Mouse (Mus musculus): ENCODE measurements around the gene Med24. TPM values are rescaled to one million over a fixed set of nuclear protein-coding genes. Genes with fewer than 3 reads are reported as not detected.

The Med24 gene
- polyA plus RNA-seq, 1 experiment from 2014 or later: 31.6 TPM

DNA sequence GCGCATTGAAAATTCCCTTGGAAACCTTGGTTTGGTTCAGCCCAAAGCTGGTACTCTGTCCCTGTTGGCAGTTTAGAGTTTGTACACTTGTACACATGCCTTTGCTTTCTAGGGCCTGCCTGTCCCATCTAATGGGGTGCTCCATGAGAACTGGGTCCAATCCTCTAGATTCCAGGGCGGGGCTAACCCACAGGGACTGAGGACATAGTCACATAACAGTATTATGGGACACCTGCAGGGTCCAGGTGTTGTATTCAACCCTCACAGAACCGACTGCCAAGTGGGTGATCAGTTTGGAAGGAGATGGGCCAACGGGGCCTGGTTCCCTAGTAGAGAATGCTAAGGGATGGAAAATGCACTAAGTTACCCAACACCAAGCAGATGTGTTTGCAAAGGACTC is 32.7 kb upstream of the Med24 start:
- no peaks in the 10 kb centered on the region for H3K27me3 ChIP-seq (ENCODE audit: control insufficient read depth, insufficient read depth, low read length)
- H3K4me3 ChIP-seq (ENCODE audit: low read depth, low read length): no peak overlapping the region
- no peak overlapping the region for H3K9ac ChIP-seq (ENCODE audit: low read depth, low read length)
- peaks cover 41% of the 10 kb centered on the region for H3K36me3 ChIP-seq (ENCODE audit: control insufficient read depth, insufficient read depth, low read length)
- H3K27ac ChIP-seq (ENCODE audit: low read depth, low read length): no peak overlapping the region
- no peaks in the 10 kb centered on the region for H3K9me3 ChIP-seq (replicated peaks; ENCODE audit: control insufficient read depth, low read length)
- no peak overlapping the region for H3K4me2 ChIP-seq
- peaks cover 22% of the 10 kb centered on the region for H3K4me1 ChIP-seq (ENCODE audit: control insufficient read depth, insufficient read depth, low read length)
- no peak for ATAC-seq (replicated peaks; ENCODE audit: insufficient number of reproducible peaks, low FRiP score, low TSS enrichment)
- 90% methylated on average over 4 of the region's 4 CpGs for WGBS (ENCODE audit: insufficient replicate concordance)

DNA sequence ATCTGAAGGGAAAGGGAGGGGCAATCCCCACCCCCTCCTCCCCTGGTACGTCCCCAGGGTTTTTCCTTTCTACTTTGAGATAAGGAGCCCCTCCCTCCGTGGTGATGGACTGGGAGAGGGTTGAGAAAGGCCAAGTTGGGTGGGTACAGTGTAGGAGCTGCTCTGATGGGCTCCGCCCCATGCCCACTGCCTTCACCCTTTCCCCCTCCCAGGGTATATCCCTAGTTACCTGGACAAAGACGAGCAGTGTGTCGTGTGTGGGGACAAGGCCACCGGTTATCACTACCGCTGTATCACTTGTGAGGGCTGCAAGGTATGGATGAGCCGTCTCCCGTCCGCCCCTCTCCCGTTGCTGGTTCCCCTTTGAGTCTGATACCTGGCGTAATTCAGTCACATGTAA is 27.5 kb upstream of the Med24 start:
- Histone ChIP-seq H3K9me3 (replicated peaks; ENCODE audit: control insufficient read depth, low read length) (no peaks in the 10 kb centered on the region), H3K4me2 (no peak overlapping the region), H3K4me3 (ENCODE audit: low read depth, low read length) (no peak overlapping the region), H3K27me3 (ENCODE audit: control insufficient read depth, insufficient read depth, low read length) (no peaks in the 10 kb centered on the region), H3K4me1 (ENCODE audit: control insufficient read depth, insufficient read depth, low read length) (peaks cover 44% of the 10 kb centered on the region), H3K36me3 (ENCODE audit: control insufficient read depth, insufficient read depth, low read length) (peaks cover 26% of the 10 kb centered on the region), H3K9ac (ENCODE audit: low read depth, low read length) (no peak overlapping the region), H3K27ac (ENCODE audit: low read depth, low read length) (no peak overlapping the region)
- no peak for ATAC-seq (replicated peaks; ENCODE audit: insufficient number of reproducible peaks, low FRiP score, low TSS enrichment)
- 77% methylated on average over 12 of the region's 12 CpGs for WGBS (ENCODE audit: insufficient replicate concordance)

DNA sequence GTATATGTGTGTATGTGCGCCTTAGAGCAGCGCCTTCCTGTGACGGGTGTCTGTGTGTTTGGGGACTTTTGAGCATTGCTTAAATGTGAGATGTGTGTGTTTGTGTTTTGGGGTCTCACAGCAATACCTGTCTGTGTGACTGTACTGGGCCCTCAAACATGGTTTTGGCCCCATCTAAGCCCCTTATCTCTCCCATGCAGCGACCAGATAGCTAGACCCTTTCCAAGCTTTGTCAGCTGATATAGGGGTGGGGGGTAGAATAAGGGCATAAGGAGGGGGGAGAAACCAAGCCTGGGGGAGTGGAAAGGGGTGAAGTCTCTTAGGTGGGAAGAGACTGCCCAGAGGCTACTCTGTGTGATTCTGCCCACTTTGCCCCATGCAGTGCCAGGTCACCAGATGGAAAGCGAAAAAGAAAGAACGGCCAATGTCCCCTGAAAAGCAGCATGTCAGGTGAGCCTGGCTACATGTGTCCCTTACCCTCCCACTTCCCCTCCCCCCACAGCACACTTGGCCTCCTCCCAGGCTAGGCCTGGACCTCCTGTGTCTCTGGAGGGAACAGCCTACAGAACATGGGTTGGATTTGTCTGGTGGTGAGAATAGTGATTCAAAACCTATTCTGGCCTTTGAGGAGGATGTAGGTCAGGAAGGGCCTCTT is 26.6 kb upstream of the Med24 start:
- Histone ChIP-seq H3K27me3 (ENCODE audit: control insufficient read depth, insufficient read depth, low read length) (no peaks in the 10 kb centered on the region), H3K9ac (ENCODE audit: low read depth, low read length) (no peak overlapping the region), H3K4me3 (ENCODE audit: low read depth, low read length) (no peak overlapping the region), H3K4me2 (peak overlapping the region; percentile 18; the same call in 1 of the 2 replicates), H3K36me3 (ENCODE audit: control insufficient read depth, insufficient read depth, low read length) (peaks cover 22% of the 10 kb centered on the region), H3K9me3 (replicated peaks; ENCODE audit: control insufficient read depth, low read length) (no peaks in the 10 kb centered on the region), H3K27ac (ENCODE audit: low read depth, low read length) (peak overlapping the region; percentile 47; the same call in 1 of the 2 replicates), H3K4me1 (ENCODE audit: control insufficient read depth, insufficient read depth, low read length) (peaks cover 53% of the 10 kb centered on the region)
- 79% methylated on average over 6 of the region's 6 CpGs for WGBS (ENCODE audit: insufficient replicate concordance)
- ATAC-seq (replicated peaks; ENCODE audit: insufficient number of reproducible peaks, low FRiP score, low TSS enrichment): no peak

DNA sequence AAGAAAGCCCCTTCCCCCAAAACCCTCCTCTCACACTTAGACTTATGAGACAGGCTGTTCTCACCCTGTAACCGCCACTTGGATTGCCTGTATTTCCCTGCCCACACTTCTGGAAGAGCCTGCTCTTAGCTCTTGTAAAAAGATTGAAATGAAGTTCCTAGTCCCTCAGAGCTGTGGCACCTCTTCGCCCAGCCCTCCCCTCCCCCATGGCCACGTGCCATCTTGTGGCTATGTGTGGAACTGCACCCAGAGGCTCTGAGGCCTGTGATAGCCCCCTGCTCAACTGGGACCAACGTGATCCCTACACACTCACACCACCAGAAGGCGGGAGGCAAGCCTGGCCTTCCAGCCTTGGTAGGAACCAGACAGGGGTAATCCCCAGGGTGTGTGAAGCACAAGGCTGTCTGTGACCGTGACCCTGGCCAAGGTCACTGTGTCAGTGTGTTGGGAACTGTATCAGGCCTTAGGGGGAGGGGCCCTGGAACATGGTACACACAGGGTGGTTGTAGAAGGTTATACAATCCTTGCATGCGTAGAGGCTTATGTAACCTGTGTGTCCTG is 25.5 kb upstream of the Med24 start:
- Histone ChIP-seq H3K4me2 (peak overlapping the region; percentile 33), H3K9ac (ENCODE audit: low read depth, low read length) (peak overlapping the region; percentile 0; the same call in 1 of the 2 replicates), H3K27me3 (ENCODE audit: control insufficient read depth, insufficient read depth, low read length) (no peaks in the 10 kb centered on the region), H3K36me3 (ENCODE audit: control insufficient read depth, insufficient read depth, low read length) (peaks cover 14% of the 10 kb centered on the region), H3K4me1 (ENCODE audit: control insufficient read depth, insufficient read depth, low read length) (peaks cover 64% of the 10 kb centered on the region), H3K4me3 (ENCODE audit: low read depth, low read length) (no peak overlapping the region), H3K27ac (ENCODE audit: low read depth, low read length) (peak overlapping the region; percentile 57), H3K9me3 (replicated peaks; ENCODE audit: control insufficient read depth, low read length) (no peaks in the 10 kb centered on the region)
- ATAC-seq (replicated peaks; ENCODE audit: insufficient number of reproducible peaks, low FRiP score, low TSS enrichment): peak; percentile 31; the same call in 1 of the 2 replicates
- WGBS (ENCODE audit: insufficient replicate concordance): 18% methylated on average over 7 of the region's 7 CpGs

DNA sequence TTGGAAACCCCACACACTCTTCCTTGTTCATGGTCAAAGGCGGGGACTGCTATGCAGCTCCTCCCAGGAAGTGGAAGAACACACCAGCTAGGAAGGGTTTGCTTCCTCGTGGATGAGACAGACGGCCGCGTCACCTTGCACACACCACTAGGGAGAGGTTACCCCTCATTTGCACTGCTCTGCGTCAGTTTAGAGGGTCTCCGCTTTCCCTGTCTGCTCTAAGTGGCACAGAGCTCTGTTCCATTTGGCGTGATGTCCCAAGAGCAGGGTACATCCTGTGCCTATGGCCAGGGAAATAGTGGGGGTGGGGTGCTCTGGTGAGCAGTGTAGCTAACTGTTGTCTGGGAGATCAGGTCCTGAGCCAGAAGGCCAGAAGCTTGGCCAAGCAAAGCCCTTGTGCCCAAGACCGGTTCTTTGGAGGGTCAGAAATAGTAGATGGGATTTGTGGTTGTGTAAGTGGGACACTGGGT is 25.0 kb upstream of the Med24 start:
- Histone ChIP-seq H3K27ac (ENCODE audit: low read depth, low read length) (peak overlapping the region; percentile 57), H3K9ac (ENCODE audit: low read depth, low read length) (peak overlapping the region; percentile 0; the same call in 1 of the 2 replicates), H3K36me3 (ENCODE audit: control insufficient read depth, insufficient read depth, low read length) (peaks cover 13% of the 10 kb centered on the region), H3K4me2 (peak overlapping the region; percentile 33), H3K27me3 (ENCODE audit: control insufficient read depth, insufficient read depth, low read length) (no peaks in the 10 kb centered on the region), H3K4me1 (ENCODE audit: control insufficient read depth, insufficient read depth, low read length) (peaks cover 70% of the 10 kb centered on the region), H3K4me3 (ENCODE audit: low read depth, low read length) (no peak overlapping the region), H3K9me3 (replicated peaks; ENCODE audit: control insufficient read depth, low read length) (no peaks in the 10 kb centered on the region)
- ATAC-seq (replicated peaks; ENCODE audit: insufficient number of reproducible peaks, low FRiP score, low TSS enrichment): no peak
- WGBS (ENCODE audit: insufficient replicate concordance): 49% methylated on average over 9 of the region's 9 CpGs

DNA sequence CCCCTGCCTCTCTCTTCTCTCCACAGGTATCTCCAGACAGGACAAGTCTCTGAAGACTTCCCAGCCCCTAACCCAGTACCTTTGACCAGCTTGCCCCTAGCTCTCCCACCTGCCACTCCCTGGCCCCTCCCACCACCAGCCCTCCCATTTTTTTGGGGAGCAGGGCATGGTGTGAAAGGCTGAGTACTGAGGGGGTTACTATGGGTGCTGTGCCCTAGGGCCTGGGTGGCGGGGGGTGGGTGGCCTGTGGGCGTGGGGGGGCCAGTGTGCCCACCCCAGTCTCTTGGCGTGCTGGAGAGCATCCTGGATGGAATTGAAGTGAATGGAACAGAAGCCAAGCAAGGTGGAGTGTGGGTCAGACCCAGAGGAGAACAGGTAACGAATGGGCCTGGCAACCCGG is 24.0 kb upstream of the Med24 start:
- Histone ChIP-seq H3K9me3 (replicated peaks; ENCODE audit: control insufficient read depth, low read length) (no peaks in the 10 kb centered on the region), H3K9ac (ENCODE audit: low read depth, low read length) (no peak overlapping the region), H3K27me3 (ENCODE audit: control insufficient read depth, insufficient read depth, low read length) (no peaks in the 10 kb centered on the region), H3K4me1 (ENCODE audit: control insufficient read depth, insufficient read depth, low read length) (peaks cover 79% of the 10 kb centered on the region), H3K36me3 (ENCODE audit: control insufficient read depth, insufficient read depth, low read length) (peaks cover 7% of the 10 kb centered on the region), H3K4me3 (ENCODE audit: low read depth, low read length) (no peak overlapping the region), H3K27ac (ENCODE audit: low read depth, low read length) (0 out of 2 replicates have a peak overlapping the region, but pooled peaks have one; percentile 0), H3K4me2 (no peak overlapping the region)
- ATAC-seq (replicated peaks; ENCODE audit: insufficient number of reproducible peaks, low FRiP score, low TSS enrichment): no peak
- WGBS (ENCODE audit: insufficient replicate concordance): 93% methylated on average over 5 of the region's 5 CpGs

DNA sequence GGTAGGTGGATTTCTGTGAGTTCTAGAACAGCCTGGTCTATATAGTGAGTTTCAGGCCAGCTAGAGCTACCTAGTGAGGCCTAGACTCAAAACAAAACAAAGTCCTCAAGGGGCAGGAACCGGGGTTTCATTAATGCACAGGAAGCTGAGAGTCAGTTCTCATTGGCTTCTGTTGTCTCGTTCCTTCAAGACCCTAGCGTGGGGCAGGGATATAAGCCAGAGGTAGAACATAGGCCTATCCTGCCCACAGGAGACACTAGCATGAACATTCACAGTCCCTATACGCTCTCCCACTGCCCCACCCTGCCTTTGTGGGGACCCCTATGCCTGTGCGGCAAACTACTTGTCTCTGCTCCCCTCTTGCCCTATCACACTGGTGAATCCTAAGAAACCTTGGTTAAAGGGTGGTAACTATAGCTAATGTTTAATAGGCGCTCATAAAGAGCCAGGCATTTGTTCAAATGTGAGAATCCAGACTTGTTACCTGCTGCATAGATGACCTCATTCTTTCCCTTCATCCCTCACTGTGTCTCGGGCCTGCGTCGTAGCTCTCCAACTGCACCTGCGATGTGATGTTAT is 23.4 kb upstream of the Med24 start:
- 83% methylated on average over 10 of the region's 10 CpGs for WGBS (ENCODE audit: insufficient replicate concordance)
- Histone ChIP-seq H3K4me2 (no peak overlapping the region), H3K36me3 (ENCODE audit: control insufficient read depth, insufficient read depth, low read length) (peaks cover 3% of the 10 kb centered on the region), H3K4me1 (ENCODE audit: control insufficient read depth, insufficient read depth, low read length) (peaks cover 85% of the 10 kb centered on the region), H3K9me3 (replicated peaks; ENCODE audit: control insufficient read depth, low read length) (no peaks in the 10 kb centered on the region), H3K27me3 (ENCODE audit: control insufficient read depth, insufficient read depth, low read length) (no peaks in the 10 kb centered on the region), H3K27ac (ENCODE audit: low read depth, low read length) (peak overlapping the region; percentile 87), H3K9ac (ENCODE audit: low read depth, low read length) (no peak overlapping the region), H3K4me3 (ENCODE audit: low read depth, low read length) (no peak overlapping the region)
- ATAC-seq (replicated peaks; ENCODE audit: insufficient number of reproducible peaks, low FRiP score, low TSS enrichment): no peak

DNA sequence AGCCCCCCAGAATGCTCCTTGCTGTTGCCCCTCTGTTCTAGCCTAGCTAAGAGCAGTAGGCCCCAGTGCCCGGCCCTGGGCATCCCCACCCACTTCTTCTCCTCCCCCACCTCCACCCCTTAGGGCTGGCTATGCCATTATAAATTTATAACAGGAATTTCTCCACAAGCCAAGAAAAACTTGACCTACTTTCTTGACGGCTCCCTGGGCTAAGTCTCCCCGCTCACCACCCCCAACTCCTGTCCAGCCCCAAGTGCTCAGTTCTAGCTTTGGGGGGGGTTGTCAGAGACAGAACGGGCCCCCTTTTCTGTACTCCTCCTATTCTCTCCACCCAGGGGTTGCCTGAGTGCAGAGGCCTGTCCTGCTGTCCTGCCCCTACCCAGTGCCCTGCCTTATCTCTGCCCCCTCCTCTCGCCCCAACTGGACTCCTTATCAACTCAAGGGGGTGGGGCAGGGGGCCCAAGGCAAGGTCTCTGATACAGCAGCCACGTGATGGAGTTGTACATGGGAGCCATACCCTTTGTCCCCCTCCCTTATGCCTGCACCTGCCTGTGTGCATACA is 22.1 kb upstream of the Med24 start:
- peak; percentile 63 for ATAC-seq (replicated peaks; ENCODE audit: insufficient number of reproducible peaks, low FRiP score, low TSS enrichment)
- Histone ChIP-seq H3K4me1 (ENCODE audit: control insufficient read depth, insufficient read depth, low read length) (peaks cover 94% of the 10 kb centered on the region), H3K9me3 (replicated peaks; ENCODE audit: control insufficient read depth, low read length) (no peaks in the 10 kb centered on the region), H3K36me3 (ENCODE audit: control insufficient read depth, insufficient read depth, low read length) (no peaks in the 10 kb centered on the region), H3K27ac (ENCODE audit: low read depth, low read length) (peak overlapping the region; percentile 87), H3K4me3 (ENCODE audit: low read depth, low read length) (peak overlapping the region; percentile 8; the same call in 1 of the 2 replicates), H3K27me3 (ENCODE audit: control insufficient read depth, insufficient read depth, low read length) (no peaks in the 10 kb centered on the region), H3K9ac (ENCODE audit: low read depth, low read length) (peak overlapping the region; percentile 25), H3K4me2 (peak overlapping the region; percentile 59)
- 10% methylated on average over 6 of the region's 6 CpGs for WGBS (ENCODE audit: insufficient replicate concordance)
